Mouse (Mus musculus) T-helper 1 cell (primary cell): ENCODE results near the gene Ankrd6.

Experiments used
- in situ Hi-C: fragments of 300-600 bp; cut with MboI, MseI; formaldehyde crosslinking; loops from one replicate; pipeline ENCODE4 v1.15.1; 2025; ENCODE audit warnings: high pct_unique_total_duplicates

Ankrd6 gene

GRCm38 (mm10) chr4:32951035-32951940 lies 647 bp upstream of the Ankrd6 start:
- in situ Hi-C loops, result no loop called here

GRCm38 (mm10) chr4:32948696-32949095 lies 1.9 kb downstream of the Ankrd6 start:
- in situ Hi-C loops, result loop anchor here (10.0 kb wide), 1 partner anchor 444 kb away; no protein-coding TSS in a partner anchor

GRCm38 (mm10) chr4:32947631-32948030 lies 3.0 kb downstream of the Ankrd6 start:
- in situ Hi-C loops, result loop anchor here (10.0 kb wide), 1 partner anchor 443 kb away; no protein-coding TSS in a partner anchor

- in situ Hi-C loops, result loop anchor here (5.0 to 10.0 kb wide), 2 partner anchors 84 to 436 kb away; no protein-coding TSS in a partner anchor
Measured at GRCm38 (mm10) chr4:32940984-32941383, 9.7 kb downstream of the Ankrd6 start.

- in situ Hi-C loops, result loop anchor here (5.0 to 10.0 kb wide), 3 partner anchors 83 to 435 kb away; no protein-coding TSS in a partner anchor
Measured at GRCm38 (mm10) chr4:32939964-32940363, 10.7 kb downstream of the Ankrd6 start.

- in situ Hi-C loops, result loop anchor here (10.0 kb wide), 1 partner anchor 165 kb away; no protein-coding TSS in a partner anchor
Measured at GRCm38 (mm10) chr4:32939521-32939920, 11.1 kb downstream of the Ankrd6 start.

- in situ Hi-C loops, result loop anchor here (10.0 kb wide), 1 partner anchor 162 kb away; no protein-coding TSS in a partner anchor
Measured at GRCm38 (mm10) chr4:32936762-32937341, 13.8 kb downstream of the Ankrd6 start.

GRCm38 (mm10) chr4:32932056-32932455 lies 18.6 kb downstream of the Ankrd6 start:
- in situ Hi-C loops, result loop anchor here (10.0 kb wide), 1 partner anchor 157 kb away; no protein-coding TSS in a partner anchor

GRCm38 (mm10) chr4:32929750-32930149 lies 20.9 kb downstream of the Ankrd6 start:
- in situ Hi-C loops, result loop anchor here (10.0 kb wide), 1 partner anchor 155 kb away; no protein-coding TSS in a partner anchor

GRCm38 (mm10) chr4:32928692-32929448 lies 21.8 kb downstream of the Ankrd6 start:
- in situ Hi-C loops, result no loop called here

- in situ Hi-C loops, result no loop called here
Measured at GRCm38 (mm10) chr4:32923891-32924294, 26.7 kb downstream of the Ankrd6 start.

- in situ Hi-C loops, result no loop called here
Measured at GRCm38 (mm10) chr4:32923436-32923835, 27.2 kb downstream of the Ankrd6 start.

GRCm38 (mm10) chr4:32922871-32923270 lies 27.8 kb downstream of the Ankrd6 start:
- in situ Hi-C loops, result no loop called here

GRCm38 (mm10) chr4:32920863-32921262 lies 29.8 kb downstream of the Ankrd6 start:
- in situ Hi-C loops, result no loop called here

GRCm38 (mm10) chr4:32918571-32918970 lies 32.1 kb downstream of the Ankrd6 start:
- in situ Hi-C loops, result no loop called here

GRCm38 (mm10) chr4:32916689-32917385 lies 33.8 kb downstream of the Ankrd6 start:
- in situ Hi-C loops, result no loop called here

- in situ Hi-C loops, result no loop called here
Measured at GRCm38 (mm10) chr4:32915928-32916327, 34.7 kb downstream of the Ankrd6 start.

- in situ Hi-C loops, result no loop called here
Measured at GRCm38 (mm10) chr4:32909996-32910395, 40.6 kb downstream of the Ankrd6 start.

- in situ Hi-C loops, result no loop called here
Measured at GRCm38 (mm10) chr4:32909241-32909979, 41.2 kb downstream of the Ankrd6 start.

- in situ Hi-C loops, result no loop called here
Measured at GRCm38 (mm10) chr4:32907631-32908030, 43.0 kb downstream of the Ankrd6 start.
